Mouse (Mus musculus): ENCODE measurements around the gene Lyrm1. TPM values are rescaled to one million over a fixed set of nuclear protein-coding genes. Genes with fewer than 3 reads are reported as not detected.

The Lyrm1 gene
- total and polyA plus RNA-seq, 3 experiments = 4.6 to 10.9 (median 7.9) TPM

Other genes with a start within 250 kb of the Lyrm1 start
- not detected in 2 replicates for gene Acsm4, start 205.8 kb upstream of the Lyrm1 start, total RNA-seq (2012; rRNA removed)
- gene Acsm4, start 205.8 kb upstream of the Lyrm1 start, total RNA-seq (2014; rRNA removed) = not detected in 2 replicates
- not detected in 2 replicates for gene Acsm4, start 205.8 kb upstream of the Lyrm1 start, polyA plus RNA-seq (2012; ENCODE audit: insufficient read length, low read depth)
- 49.3 and 62.3 TPM in 2 replicates for gene Thumpd1, start 175.1 kb upstream of the Lyrm1 start, total RNA-seq (2012; rRNA removed)
- gene Thumpd1, start 175.1 kb upstream of the Lyrm1 start, total RNA-seq (2014; rRNA removed) = 105 and 115 TPM in 2 replicates
- gene Thumpd1, start 175.1 kb upstream of the Lyrm1 start, polyA plus RNA-seq (2012; ENCODE audit: insufficient read length, low read depth) = 102 and 120 TPM in 2 replicates
- gene Acsm3, start 134.9 kb upstream of the Lyrm1 start, total RNA-seq (2012; rRNA removed) = 0.13 and 0.17 TPM in 2 replicates
- not detected in 2 replicates for gene Acsm3, start 134.9 kb upstream of the Lyrm1 start, total RNA-seq (2014; rRNA removed)
- gene Acsm3, start 134.9 kb upstream of the Lyrm1 start, polyA plus RNA-seq (2012; ENCODE audit: insufficient read length, low read depth) = 0.69 and 0.78 TPM in 2 replicates
- gene Rexo5, start 101.9 kb upstream of the Lyrm1 start, total RNA-seq (2012; rRNA removed) = 11.5 and 12.0 TPM in 2 replicates
- gene Rexo5, start 101.9 kb upstream of the Lyrm1 start, total RNA-seq (2014; rRNA removed) = 11.0 and 14.8 TPM in 2 replicates
- gene Rexo5, start 101.9 kb upstream of the Lyrm1 start, polyA plus RNA-seq (2012; ENCODE audit: insufficient read length, low read depth) = 13.4 and 15.5 TPM in 2 replicates
- gene Eri2, start 101.8 kb upstream of the Lyrm1 start, total RNA-seq (2012; rRNA removed) = 9.8 and 10.2 TPM in 2 replicates
- 14.4 and 15.4 TPM in 2 replicates for gene Eri2, start 101.8 kb upstream of the Lyrm1 start, total RNA-seq (2014; rRNA removed)
- 10.9 and 13.6 TPM in 2 replicates for gene Eri2, start 101.8 kb upstream of the Lyrm1 start, polyA plus RNA-seq (2012; ENCODE audit: insufficient read length, low read depth)
- gene Dcun1d3, start 437 bp downstream of the Lyrm1 start, total RNA-seq (2012; rRNA removed) = 2.6 and 4.2 TPM in 2 replicates
- gene Dcun1d3, start 437 bp downstream of the Lyrm1 start, total RNA-seq (2014; rRNA removed) = 5.2 and 5.9 TPM in 2 replicates
- 2.4 and 3.2 TPM in 2 replicates for gene Dcun1d3, start 437 bp downstream of the Lyrm1 start, polyA plus RNA-seq (2012; ENCODE audit: insufficient read length, low read depth)
- not detected in 2 replicates for gene Dnah3, start 199.4 kb downstream of the Lyrm1 start, total RNA-seq (2012; rRNA removed)
- gene Dnah3, start 199.4 kb downstream of the Lyrm1 start, total RNA-seq (2014; rRNA removed) = not detected in 2 replicates
- not detected in 2 replicates for gene Dnah3, start 199.4 kb downstream of the Lyrm1 start, polyA plus RNA-seq (2012; ENCODE audit: insufficient read length, low read depth)
- not detected in 2 replicates for gene Tmem159, start 206.5 kb downstream of the Lyrm1 start, total RNA-seq (2012; rRNA removed)
- not detected in 2 replicates for gene Tmem159, start 206.5 kb downstream of the Lyrm1 start, total RNA-seq (2014; rRNA removed)
- gene Tmem159, start 206.5 kb downstream of the Lyrm1 start, polyA plus RNA-seq (2012; ENCODE audit: insufficient read length, low read depth) = not detected in 2 replicates
- 0.04 TPM in 1 of 2 replicates, not detected in the other for gene Zp2, start 249.4 kb downstream of the Lyrm1 start, total RNA-seq (2012; rRNA removed)
- not detected in 2 replicates for gene Zp2, start 249.4 kb downstream of the Lyrm1 start, total RNA-seq (2014; rRNA removed)
- not detected in 2 replicates for gene Zp2, start 249.4 kb downstream of the Lyrm1 start, polyA plus RNA-seq (2012; ENCODE audit: insufficient read length, low read depth)

Measured in CH12.LX (cell line).